Mouse (Mus musculus): ENCODE results near the gene Syngr4.
"Not testable (repeated sequence)": the region's sequence is repeated elsewhere in the genome, so short reads cannot be mapped to it uniquely, and the experiment has no call there.

The Syngr4 gene

GRCm38 (mm10) chr7:45916056-45917003 lies 19.8 kb upstream of the Syngr4 start:
- DNase-seq (ENCODE audit: low read depth, low spot score), result peak; percentile 88

DNA sequence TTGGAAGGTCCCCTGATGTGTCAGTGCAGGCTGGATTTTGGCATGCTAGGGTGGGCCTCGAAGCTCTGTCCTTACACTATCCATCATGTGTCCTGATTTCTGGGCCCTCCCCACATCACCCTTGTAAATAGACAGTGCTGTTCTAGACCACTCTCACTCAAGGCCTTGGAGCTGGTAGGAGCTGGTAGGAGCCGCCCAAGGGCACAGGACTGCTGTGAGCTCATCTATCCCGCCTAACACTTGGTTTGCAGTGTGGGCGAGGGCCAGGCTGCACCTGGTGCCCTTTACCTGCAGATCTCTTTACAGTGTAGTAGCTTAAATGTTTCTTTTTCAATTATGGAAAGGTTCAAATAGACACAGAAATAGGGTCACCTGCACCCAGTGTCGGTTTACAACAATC lies 18.5 kb upstream of the Syngr4 start:
- no peak for DNase-seq (ENCODE audit: low read depth, low spot score)

GRCm38 (mm10) chr7:45914067-45914466 lies 17.6 kb upstream of the Syngr4 start:
- DNase-seq (ENCODE audit: low read depth, low spot score), result no peak

- no peak for DNase-seq (ENCODE audit: low read depth, low spot score)
These were observed 12.6 kb upstream of the Syngr4 start for GRCm38 (mm10) chr7:45909145-45909544.

DNA sequence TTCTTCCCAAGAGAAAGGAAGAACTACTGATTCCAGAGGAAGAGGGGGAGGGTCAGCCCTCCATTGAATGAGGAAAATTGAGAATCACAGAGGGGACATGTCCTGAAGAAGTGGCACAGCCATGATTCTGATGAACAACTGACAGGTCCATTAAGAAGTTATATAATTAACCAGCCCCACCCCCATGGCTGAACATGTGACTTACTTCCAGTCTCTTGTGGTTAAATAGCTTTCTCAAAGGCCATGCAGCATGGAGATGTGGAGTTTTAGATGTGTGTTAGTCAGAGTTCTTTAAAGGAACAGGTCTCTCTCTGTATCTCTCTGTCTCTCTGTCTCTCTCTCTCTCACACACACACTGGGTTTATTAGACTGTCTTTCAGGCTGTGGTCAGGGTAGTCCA lies 11.9 kb upstream of the Syngr4 start:
- no peak for DNase-seq (ENCODE audit: low read depth, low spot score)

DNA sequence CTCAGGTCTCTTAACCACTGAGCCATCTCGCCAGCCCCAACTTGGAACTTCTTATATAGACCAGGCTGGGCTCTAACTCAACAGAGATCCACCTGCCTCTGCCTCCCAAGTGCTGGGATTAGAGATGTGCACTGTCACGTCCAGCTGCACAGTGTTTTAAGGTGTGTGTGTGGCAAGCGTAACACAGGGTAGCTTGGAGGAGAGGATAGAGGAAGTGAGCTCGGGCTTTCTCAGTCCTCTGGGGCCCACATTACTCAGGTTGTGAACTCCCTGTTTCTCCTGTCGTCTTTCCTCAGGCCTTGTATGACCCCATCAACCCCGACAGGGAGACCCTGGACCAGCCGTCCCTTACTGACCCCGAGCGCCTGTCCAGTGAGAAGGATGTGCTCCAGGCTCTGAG lies 10.1 kb upstream of the Syngr4 start:
- no peak for DNase-seq (ENCODE audit: low read depth, low spot score)

GRCm38 (mm10) chr7:45902481-45903002 lies 6.0 kb upstream of the Syngr4 start:
- DNase-seq (ENCODE audit: low read depth, low spot score), result peak; percentile 44

GRCm38 (mm10) chr7:45901562-45901961 lies 5.0 kb upstream of the Syngr4 start:
- peak; percentile 92 for DNase-seq (ENCODE audit: low read depth, low spot score)

DNA sequence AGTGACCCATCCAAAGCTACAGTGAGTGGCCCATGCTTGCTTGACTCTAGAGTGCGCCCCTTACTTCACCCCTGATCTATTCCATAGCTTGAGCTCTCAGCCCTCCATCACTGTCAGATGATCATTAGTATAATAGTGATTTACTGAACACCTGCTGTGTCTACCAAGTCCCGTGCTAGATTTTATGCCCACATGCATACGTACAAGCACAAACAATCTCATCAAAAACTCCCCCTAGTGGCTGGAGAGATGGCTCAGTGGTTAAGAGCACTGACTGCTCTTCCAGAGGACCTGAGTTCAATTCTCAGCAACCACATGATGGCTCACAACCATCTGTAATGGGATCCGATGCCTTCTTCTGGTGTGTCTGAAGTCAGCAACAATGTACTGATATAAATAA lies 1.6 kb upstream of the Syngr4 start:
- peak; percentile 74 for DNase-seq (ENCODE audit: low read depth, low spot score)

GRCm38 (mm10) chr7:45897258-45897757 lies 794 bp upstream of the Syngr4 start:
- peak; percentile 96 for DNase-seq (ENCODE audit: low read depth, low spot score)

- no peak for DNase-seq (ENCODE audit: low read depth, low spot score)
These were observed 490 bp downstream of the Syngr4 start for GRCm38 (mm10) chr7:45895931-45896516.

- DNase-seq (ENCODE audit: low read depth, low spot score), result no peak
These were observed 3.9 kb downstream of the Syngr4 start for GRCm38 (mm10) chr7:45892651-45893050.

DNA sequence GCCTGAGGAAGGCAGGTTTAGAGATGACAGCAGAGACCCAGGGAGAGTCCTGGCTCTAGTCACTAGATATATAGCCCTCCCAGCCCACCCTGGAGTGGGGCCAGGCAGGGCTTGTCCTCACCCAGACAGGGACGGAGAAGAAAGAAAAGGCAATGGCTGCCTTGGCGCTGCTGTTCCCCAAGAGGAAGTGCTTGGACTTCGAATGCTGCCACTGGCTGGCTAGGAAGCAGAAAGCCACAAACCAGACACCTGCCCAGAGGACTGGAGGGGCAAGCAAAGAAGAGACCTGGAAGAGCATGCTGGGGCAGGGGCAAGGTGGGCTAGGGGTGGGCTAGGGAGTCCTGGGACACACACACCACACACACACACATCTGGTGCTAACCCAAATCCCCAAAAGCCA lies 9.3 kb downstream of the Syngr4 start:
- no peak for DNase-seq (ENCODE audit: low read depth, low spot score)

DNA sequence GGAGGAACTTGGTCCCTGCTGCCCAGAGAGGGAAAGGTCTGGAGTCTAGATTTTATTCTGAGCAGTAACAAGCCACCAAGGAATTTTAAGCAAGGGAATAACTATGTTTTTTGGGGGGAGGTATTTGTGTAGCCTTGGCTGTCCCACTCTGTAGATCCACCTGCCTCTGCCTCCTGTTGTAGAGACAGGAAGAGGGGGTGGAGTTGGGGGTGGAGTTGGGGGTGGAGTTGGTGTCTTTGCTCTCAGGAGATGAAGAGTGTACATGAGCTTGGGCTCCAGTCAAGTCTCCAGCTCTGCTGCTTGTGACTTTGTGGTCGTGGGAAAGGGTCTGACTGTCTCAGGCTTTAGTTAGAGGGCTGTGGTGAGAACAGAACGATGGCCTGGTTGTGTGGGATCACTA lies 15.5 kb downstream of the Syngr4 start:
- DNase-seq (ENCODE audit: low read depth, low spot score), result peak; percentile 79

GRCm38 (mm10) chr7:45880531-45880930 lies 16.0 kb downstream of the Syngr4 start:
- peak; percentile 83 for DNase-seq (ENCODE audit: low read depth, low spot score)

- not testable (repeated sequence) for DNase-seq (ENCODE audit: low read depth, low spot score)
These were observed 18.2 kb downstream of the Syngr4 start, which contains the start of gene Grin2d for GRCm38 (mm10) chr7:45878278-45878677. TSS of gene Grin2d (minus strand) at chr7:45878378.

DNA sequence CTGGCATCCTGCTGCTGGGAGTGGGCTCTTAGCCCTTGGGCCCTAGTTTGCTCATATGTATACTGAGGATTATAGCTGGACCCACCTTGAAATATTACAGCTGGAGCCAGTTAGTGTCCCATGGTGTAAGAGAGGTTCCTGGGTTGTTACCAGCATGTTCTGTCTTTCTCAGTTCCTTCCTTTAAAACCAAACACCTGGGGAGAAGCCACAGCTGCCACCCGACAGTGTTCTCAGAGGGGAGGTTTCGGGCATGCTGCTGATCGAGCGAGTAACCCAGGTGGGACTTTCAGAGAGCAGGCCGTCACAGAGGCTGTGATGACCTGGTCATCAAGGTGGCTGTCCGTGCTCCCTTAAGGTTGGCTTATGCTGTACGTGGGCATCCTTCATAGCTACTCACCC lies 19.6 kb downstream of the Syngr4 start:
- no peak for DNase-seq (ENCODE audit: low read depth, low spot score)

DNA sequence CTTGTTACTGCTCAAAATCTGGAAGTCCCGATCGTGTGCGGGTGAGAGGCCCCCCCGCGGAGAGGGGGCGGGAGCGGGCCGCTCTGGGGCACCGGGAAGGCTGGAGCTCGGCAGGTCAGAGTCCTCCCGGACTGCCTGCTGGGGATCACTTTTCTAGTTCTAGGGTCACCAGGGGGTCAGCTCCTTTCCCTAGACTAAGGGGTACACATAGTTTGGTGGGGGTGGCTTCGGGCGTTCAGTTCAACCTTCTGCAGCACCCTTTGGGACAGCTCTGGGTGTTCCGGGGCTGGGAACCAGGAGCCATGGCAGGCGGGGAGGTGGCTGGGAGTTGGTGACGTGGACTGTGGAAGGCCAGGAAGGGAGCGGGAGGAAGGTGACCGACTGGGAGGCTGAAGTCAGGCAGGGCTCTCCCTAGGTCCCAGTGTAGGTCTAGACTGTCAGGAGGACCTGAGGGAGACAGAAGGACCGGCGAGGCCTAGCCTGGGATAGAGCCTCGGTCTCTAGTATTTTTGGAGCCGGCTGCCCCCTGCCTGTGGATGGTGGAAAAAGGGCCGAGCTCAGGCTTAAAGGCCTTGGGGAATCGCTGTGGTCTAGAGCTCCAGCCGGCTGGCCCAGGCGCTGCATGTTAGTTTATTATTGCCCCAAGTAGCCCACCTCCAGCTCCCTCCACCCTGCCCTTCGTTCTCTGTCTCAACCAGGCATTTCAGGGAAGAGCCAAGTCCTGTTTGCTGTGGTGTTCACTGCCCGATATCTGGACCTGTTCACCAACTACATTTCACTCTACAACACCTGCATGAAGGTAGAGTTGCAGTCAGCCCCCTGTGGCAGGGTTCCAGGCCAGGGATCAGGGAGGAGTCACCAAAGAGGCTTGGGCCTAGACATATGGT lies 23.2 kb downstream of the Syngr4 start:
- DNase-seq (ENCODE audit: low read depth, low spot score), result peak; percentile 56

DNA sequence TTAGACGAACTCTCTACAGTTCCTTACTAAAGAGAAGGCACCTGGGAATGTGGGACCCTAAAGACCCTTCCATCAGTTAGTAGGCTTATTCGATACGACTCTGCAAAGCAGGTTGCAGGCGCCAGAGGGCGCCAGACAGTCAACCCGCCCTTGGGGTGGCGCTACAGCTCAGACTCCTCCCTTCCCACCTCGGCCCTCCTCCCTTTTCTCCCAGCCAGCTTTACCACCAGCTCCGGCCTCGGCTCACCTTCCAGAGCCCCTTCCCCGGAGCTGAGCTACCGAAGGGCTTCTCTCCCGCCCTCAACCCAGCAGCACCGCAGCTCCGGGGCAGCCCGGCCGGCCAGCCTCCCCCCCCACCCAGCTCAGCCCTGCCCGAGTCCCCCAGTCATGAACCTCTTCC lies 23.9 kb downstream of the Syngr4 start, which contains the start of gene Kdelr1:
Kdelr1 (plus strand) TSS at position 149 of the 400 bp plus-strand sequence.
- peak; percentile 90 for DNase-seq (ENCODE audit: low read depth, low spot score)

- no peak for DNase-seq (ENCODE audit: low read depth, low spot score)
These were observed 26.0 kb downstream of the Syngr4 start for GRCm38 (mm10) chr7:45870282-45871058.

GRCm38 (mm10) chr7:45869787-45870186 lies 26.7 kb downstream of the Syngr4 start:
- DNase-seq (ENCODE audit: low read depth, low spot score), result no peak

Data from R1 (cell line).